Mouse (Mus musculus) layer of hippocampus, postnatal 25 days (tissue): ENCODE data around the gene Gpx7. TPM values are rescaled to one million over a fixed set of nuclear protein-coding genes. Genes with fewer than 3 reads are reported as not detected.
"Not testable (repeated sequence)": the region's sequence is repeated elsewhere in the genome, so short reads cannot be mapped to it uniquely, and the experiment has no call there.

Source experiments
- DNase-seq, 2 experiments: peaks; one replicate each; pipeline ENCODE4 v3.0.0; 2022; ENCODE audit warnings: mixed read lengths in 2 of 2, low spot score in 1 of 2; ENCODE audit errors: extremely low spot score in 1 of 2
- total RNA-seq, 2 experiments: library from RNA; stranded (reverse); gene quantifications; 2 replicates each; pipeline ENCODE4 v1.2.3; 2021

The Gpx7 gene
- total RNA-seq, 2 experiments from 2014 or later = 4.7 to 7.0 TPM

GRCm38 (mm10) chr4:108392558-108392957 is 14.2 kb downstream of the Gpx7 start:
- no peak for DNase-seq

- DNase-seq = no peak
Observed at GRCm38 (mm10) chr4:108391124-108391523, 15.6 kb downstream of the Gpx7 start.

- DNase-seq = no peak
Observed at GRCm38 (mm10) chr4:108388741-108389140, 18.0 kb downstream of the Gpx7 start.

- DNase-seq = peak in 1 of 2 experiments; percentile 42
Observed at GRCm38 (mm10) chr4:108387681-108388253, 19.0 kb downstream of the Gpx7 start.

- DNase-seq = no peak
Observed at GRCm38 (mm10) chr4:108387106-108387505, 19.7 kb downstream of the Gpx7 start.

- DNase-seq = no peak
Observed at GRCm38 (mm10) chr4:108386087-108386486, 20.7 kb downstream of the Gpx7 start.

- DNase-seq = no peak
Observed at GRCm38 (mm10) chr4:108383183-108383714, 23.5 kb downstream of the Gpx7 start, which contains the start of gene Shisal2a. Shisal2a (minus strand) TSS chr4:108383349.

GRCm38 (mm10) chr4:108380146-108380545 is 26.6 kb downstream of the Gpx7 start:
- no peak for DNase-seq

- no peak for DNase-seq
Observed at GRCm38 (mm10) chr4:108379476-108379875, 27.3 kb downstream of the Gpx7 start.

- no peak for DNase-seq
Observed at GRCm38 (mm10) chr4:108372166-108372565, 34.6 kb downstream of the Gpx7 start.

GRCm38 (mm10) chr4:108371421-108371820 is 35.3 kb downstream of the Gpx7 start:
- no peak for DNase-seq

GRCm38 (mm10) chr4:108370409-108370808 is 36.4 kb downstream of the Gpx7 start:
- no peak for DNase-seq

- no peak for DNase-seq
Observed at GRCm38 (mm10) chr4:108369254-108369653, 37.5 kb downstream of the Gpx7 start.

GRCm38 (mm10) chr4:108364111-108364476 is 42.7 kb downstream of the Gpx7 start:
- DNase-seq = no peak

- DNase-seq = no peak
Observed at GRCm38 (mm10) chr4:108363355-108364110, 43.2 kb downstream of the Gpx7 start.

GRCm38 (mm10) chr4:108362321-108363261 is 44.2 kb downstream of the Gpx7 start:
- no peak for DNase-seq

- peak; percentile 32 to 48 for DNase-seq
Observed at GRCm38 (mm10) chr4:108360136-108361055, 46.4 kb downstream of the Gpx7 start.

GRCm38 (mm10) chr4:108358498-108358897 is 48.3 kb downstream of the Gpx7 start:
- no peak for DNase-seq

- DNase-seq = no peak
Observed at GRCm38 (mm10) chr4:108357458-108357857, 49.3 kb downstream of the Gpx7 start.

GRCm38 (mm10) chr4:108353591-108353990 is 53.2 kb downstream of the Gpx7 start:
- DNase-seq = not testable (repeated sequence)
